Mouse (Mus musculus): ENCODE results near the gene Stk40. TPM values are rescaled to one million over a fixed set of nuclear protein-coding genes. Genes with fewer than 3 reads are reported as not detected.
"Not testable (repeated sequence)": the region's sequence is repeated elsewhere in the genome, so short reads cannot be mapped to it uniquely, and the experiment has no call there.

Stk40 gene
- polyA plus RNA-seq (2017; shearing (Covaris generic)): 10 to 100 TPM; 11.0 to 27.7 (median 16.5) TPM

DNA sequence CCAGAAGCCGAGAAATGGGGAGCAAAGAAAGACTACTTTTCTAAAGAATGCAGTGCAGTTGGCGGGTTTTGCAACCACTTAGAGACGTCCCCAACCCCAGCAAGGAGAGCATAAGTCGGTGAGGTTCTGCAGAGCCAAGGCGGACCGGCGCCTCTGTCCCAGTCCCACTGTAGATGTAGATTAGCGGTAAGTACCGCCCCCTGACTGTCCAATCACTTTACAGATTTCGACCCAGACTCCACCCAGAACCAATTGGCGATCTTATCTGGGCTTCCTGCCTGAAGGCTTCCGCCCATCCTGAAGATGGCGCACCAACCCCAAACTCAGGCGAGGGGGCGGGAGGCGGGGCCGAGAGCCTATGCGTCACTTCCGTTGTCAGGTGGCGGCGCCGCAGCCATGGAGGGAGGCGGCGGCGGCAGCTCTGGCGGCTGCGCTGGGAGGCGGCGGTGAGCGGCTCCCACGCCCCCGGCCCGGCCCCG, at the start of gene Stk40:
TSS of gene Stk40 (plus strand) at position 368 of the 479 bp plus-strand sequence.
- peak; percentile 96 for ATAC-seq

DNA sequence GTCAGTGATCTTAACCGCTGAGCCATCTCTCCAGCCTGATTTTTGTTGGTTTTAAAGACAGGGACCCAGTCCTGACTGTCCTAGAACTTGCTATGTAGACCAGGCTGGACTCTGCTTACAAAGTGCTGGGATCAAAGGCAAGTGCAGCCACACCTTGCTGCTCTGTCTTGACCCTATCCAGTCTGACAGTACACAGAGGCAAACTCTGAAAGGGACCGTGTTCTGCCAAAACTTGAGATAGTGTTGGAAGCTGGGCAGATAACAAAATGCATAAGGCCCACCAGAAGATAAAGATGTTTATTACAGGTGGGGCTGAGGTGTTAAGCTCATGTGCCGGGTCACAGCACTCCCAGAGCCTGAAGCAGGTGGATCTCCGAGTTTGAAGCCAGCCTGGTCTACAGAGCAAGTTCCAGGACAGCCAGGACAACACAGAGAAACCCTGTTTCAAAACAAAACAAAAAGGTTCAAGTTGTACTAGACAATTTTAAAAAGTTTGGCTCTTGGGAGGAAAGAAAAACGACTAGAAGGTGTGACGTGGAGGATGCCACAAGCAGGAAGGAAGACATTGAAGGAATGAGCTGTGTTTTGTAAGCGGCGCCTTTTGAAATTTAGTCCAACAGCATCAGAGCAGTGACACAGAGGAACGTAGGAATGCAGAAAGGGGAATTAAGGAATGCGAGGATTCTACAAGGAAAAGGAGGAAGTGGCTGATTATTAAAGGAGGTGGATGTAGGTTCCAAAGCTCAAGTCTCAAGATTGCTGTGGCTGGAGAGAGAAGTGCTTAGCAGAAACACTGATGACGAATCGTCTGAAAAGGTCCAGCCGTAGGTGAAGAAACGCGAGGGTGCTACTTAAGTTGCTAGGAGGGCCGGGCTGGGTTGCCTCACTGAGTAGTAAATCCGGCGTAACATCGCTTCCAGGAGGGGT, 46.3 kb upstream of the Stk40 start:
- no peak for ATAC-seq

DNA sequence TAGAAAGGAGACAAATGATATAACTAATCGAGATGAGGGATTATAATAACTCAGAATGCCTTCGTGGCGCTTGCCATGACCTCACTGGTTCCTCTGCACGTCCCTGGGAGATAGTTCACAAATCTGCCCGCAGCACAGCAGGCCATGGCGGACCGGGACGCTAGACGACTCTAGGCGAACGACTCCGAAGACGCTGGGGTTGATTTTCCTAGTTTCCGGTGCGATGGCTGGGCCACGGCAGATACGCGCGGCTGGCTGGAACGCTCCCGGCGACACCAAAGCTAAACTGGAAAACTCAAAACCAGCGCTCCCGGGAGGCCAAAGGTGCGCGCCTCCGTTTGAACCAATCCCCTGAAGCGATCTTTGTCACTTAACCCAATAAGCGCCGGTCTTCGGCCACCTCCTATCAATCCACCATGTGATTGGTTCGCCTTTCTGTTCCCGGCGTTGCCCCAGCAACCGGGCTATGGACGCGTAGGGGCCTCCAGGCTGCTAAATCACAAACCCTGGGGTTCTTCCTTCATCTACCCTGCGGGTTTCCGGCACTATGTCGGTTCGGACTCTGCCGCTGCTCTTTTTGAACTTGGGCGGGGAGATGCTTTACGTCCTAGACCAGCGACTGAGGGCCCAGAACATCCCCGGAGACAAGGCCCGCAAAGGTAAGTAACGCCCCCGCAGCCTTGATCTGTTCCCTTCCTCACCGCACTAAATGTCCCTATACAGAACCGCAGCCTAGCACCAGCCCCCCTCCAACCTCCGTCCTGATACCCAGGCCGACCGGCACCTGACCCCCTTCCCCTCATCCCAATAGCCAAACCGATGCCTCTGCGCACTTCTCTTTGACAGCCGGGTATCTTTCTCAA, 45.4 kb upstream of the Stk40 start, which contains the start of gene Oscp1:
TSS of gene Oscp1 (plus strand) at position 432 of the 863 bp plus-strand sequence.
- ATAC-seq: peak; percentile 98

DNA sequence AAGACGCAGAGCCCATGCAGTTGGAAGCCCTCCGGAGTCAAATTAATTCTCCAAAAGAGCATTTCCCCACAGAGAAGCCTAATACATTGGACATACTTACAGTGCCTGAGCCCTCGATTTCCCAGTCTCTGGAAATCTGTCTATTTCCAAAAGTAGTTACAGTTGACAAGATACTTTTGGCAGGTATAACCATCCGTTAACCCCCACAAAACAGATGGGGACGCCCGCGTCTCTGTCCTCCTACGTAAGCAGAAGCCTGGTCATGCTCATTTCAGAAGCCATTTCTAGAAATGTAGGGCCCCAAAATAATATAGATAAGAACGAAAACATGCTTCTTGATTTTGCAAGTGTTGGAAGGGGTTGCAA, 44.8 kb upstream of the Stk40 start:
- ATAC-seq: no peak

DNA sequence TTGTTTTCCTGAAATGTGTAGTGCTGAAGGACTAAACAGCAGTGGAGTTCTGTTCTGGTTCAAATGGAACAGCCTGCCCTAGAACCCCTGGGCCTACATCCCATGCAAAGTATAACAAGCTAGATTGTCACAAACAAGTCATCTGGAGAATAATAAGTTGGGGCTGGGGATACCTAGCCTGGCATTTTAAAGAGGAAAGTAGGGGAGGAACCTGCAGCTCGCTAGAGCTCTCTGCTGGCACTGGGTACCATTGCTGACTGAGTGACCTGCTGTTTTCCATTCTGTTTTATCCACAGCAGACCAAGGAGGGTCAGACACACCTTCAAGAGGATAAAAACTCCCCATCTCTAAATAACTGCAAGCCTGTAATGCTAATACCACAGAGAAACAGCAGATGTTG, 40.9 kb upstream of the Stk40 start:
- no peak for ATAC-seq

DNA sequence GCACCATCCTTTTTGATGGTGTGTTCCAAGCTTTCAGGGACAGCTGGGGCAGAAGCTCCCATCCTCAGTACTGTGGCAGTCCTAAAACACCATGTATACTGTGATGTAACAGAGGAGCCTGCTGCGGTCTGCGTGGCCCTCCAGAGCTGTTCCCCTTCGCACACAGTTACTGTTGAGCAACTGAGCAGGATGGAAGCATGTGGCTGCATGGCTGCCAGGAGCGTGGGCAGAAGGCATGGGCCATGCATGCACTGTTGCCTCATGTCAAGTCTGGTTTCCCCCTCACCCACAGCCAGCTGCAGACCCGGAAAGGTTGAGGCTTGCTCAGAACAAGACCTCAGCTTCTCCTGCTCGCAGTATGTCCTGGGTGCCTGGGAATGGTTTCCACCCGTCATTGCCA, 38.5 kb upstream of the Stk40 start:
- ATAC-seq: no peak

DNA sequence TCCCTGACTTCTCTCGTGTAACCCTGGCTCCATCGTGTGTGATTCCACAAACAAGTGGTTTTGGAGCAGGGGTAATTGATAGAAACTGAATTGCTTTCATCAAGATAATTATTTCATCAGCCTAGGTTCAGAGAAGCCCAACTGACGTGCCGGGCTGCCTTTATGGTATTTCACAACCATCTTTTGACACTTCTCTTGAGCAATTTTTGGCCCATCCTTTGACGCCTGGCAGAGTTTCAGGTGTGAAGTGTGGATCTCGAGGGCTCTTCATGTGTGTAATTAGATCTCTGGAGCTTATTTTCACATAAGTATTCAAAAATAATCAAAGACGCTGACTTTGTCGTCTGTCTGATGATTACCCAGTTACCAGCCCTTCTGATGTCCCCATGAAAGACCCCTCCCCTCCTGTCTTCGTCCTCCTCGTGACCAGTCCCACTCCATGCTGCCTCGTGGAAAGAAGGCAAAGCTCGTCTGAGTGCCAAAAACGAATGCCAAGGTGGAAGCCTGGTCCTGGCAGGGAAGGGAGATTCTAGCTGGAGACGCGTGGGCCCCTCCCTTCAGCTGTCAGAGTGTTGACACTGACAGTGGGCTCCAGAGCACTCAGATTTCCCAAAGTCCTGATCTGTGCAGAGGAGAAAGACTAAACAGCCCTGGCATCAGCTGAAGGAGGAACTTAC, 36.2 kb upstream of the Stk40 start:
- ATAC-seq: no peak

DNA sequence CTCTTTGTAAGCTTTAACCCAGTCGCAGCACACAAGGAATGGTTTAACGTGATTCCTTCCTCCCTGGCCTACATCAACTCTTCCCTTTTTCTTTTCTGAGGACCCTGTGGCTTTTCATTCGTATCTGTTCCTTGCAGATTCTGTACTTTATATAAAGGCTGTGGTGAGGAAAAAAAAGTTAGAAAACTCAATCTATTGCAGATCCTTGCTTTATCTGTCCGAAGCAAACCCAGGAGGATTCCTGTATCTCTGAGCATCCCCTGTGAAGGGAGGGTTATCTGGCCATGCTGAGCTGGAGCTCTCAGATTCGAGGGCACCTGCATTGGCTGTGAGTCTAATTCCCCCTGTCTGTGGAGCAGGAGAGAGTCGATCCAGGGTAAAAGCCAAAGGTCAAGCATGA, 34.9 kb upstream of the Stk40 start:
- no peak for ATAC-seq

DNA sequence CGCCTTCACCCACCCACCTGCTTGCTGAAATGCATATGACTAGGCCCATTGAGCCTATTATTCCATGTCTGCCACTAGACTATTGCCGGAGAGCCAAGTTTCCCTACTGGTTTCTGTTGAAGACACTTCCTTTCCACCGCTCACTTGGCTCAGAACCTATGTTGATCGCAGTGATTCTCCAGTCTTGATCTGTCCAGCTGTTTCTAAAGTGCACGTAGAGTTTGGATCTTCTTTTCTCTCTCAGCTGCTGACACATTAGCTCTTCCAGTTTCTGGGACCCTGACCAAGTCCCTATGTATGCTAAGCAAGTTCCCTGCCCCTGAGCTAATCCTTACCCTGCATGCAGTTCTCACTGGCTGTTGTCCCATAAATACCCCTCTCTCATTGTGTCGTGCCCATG, 25.9 kb upstream of the Stk40 start:
- no peak for ATAC-seq

DNA sequence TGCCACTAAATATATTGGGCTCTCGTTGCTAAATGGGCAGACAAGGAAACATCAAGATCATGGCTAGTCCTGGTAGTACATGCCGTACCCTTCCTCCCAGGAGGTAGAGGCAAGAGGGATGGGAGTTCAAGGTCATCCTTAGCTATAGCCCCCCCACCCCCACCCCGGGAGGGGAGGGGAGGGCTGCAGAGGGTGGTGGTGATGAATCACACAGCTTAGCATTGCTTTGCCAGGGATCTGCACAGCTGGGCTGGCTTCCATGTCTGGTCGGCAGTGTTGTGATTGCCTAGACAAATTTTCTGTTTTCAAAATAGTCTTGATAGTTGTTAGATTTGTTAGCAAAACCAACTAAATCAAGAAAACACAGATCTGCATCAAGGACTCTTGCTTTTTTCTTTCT, 24.5 kb upstream of the Stk40 start:
- ATAC-seq: no peak

DNA sequence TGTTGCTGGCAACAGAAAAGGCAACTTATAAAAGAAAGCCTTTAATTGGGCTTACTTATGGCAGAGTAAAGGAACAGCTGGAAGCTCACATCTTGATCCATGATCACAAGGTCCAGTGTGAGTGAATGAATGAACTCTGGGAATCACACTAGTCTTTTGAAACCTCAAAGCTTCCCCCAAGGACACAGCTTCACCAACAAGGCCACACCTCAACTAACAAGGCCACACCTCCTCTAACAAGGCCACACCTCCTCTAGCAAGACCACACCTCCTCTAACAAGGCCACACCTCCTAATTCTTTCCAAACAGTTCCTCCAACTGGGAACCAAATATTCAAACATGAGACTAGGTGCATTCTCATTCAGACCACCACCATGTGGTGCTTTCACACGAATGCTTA, 22.2 kb upstream of the Stk40 start:
- ATAC-seq: no peak

DNA sequence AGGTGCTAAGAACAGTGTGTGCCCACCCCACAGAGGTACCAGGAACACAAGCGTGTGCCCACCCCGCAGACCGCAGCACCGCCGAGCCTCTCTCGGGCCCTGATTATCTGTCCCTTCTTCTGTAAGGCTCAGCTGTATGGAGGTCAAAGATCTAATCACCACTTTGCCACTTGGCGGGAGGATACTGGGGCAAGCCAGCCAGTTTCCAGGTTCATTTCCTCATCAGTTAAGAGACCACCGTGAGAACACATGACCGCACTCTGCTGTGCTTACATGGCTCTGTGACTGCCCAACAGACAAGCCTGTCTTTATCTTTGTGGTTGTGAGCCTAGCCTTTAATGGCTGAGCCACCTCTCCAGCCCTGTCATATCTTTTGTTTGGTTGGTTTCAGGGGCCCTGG, 20.7 kb upstream of the Stk40 start:
- ATAC-seq: no peak

DNA sequence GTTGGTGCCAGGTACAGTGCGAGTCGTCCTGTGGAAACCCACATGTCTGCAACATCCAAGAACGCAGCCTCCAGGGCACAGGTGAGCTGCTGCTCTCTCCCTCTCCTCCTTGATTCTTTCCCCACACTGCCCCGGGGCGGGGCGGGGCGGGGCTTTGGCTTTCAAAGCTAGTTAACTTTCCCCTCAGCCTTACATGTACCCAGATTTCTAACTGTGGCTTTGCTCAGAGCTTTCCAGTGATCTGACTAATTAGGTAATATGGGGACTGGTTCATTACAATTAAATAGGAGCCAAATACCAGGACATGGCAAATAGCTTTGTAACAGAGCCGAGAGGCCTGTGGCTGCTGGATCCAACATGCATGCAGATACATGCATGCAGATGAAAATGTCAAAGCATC, 19.4 kb upstream of the Stk40 start:
- ATAC-seq: no peak

DNA sequence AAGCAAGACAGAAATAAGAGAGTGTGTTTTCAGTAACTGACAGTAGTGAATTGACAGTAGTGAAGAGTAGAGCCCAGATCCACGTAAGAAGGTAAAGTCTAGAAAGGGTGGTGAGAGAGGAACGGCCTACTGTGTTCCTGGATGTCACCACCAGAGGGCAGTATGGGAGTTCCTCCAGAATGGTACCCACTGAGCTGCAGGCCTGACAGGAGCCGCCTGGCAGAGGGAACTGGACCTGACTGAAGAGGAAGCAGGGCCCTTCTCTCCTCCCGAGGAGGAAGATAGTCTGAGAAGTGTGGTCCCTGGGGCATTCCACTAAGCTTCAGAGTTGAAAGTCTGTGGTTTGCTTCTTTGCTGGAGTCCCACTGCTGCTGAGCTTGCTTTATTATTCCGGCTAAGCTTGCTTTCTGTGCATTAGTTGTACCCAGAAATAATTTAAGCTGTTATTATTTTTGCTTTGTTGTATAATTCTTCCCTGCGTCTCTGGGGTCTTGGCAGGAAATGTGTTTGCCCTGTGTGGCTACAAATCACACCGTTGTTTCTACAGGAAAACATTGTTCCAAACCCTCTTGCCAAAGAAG, 17.7 kb upstream of the Stk40 start:
- ATAC-seq: peak; percentile 83

DNA sequence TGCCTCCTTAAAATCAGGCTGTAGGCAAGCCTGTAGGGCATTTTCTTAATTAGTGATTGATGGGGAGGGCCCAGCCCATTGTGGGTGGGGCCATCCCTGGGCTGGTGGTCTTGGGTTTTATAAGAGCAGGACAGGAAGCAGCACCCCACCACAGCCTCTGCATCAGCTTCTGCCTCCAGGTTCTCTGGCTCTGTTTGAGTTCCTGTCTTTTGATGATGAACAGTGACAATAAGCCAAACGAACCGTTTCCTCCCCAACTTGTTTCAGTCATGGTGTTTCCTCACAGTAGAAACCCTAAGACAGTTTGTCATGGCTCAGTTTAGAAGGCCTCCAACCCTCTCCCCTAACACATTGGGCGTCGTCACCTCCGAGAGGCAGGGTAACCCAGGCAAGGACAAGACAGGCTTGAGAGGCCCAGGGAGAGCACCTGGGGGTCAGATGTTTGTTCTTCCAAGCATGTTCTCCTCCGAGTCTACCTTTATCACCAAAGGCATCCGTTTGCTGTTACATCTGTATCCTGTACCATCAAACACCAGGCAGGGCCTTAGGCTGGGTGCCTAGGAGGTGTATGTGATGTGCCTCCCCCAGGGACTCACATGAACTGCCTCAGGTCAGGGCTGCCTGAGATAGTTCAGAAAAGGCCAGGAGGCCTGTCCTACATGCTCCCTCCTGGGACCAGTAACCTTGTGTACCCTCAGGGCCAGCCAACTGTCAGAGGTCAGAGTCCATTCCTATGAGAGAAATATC, 13.5 kb upstream of the Stk40 start:
- ATAC-seq: peak; percentile 60

DNA sequence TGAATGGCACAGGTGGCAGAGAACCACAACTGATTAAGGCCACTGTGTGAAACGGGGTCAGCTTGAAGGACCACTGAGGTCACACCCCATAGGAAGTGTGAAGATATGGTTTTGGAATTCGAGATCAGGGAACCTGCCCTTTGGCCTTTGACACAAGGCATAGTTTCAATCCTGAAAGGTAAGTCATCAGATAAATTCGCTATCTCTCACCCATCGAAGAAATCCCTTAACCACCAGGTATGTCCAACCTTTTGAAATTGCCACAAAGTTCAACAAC, 13.0 kb upstream of the Stk40 start:
- ATAC-seq: no peak

DNA sequence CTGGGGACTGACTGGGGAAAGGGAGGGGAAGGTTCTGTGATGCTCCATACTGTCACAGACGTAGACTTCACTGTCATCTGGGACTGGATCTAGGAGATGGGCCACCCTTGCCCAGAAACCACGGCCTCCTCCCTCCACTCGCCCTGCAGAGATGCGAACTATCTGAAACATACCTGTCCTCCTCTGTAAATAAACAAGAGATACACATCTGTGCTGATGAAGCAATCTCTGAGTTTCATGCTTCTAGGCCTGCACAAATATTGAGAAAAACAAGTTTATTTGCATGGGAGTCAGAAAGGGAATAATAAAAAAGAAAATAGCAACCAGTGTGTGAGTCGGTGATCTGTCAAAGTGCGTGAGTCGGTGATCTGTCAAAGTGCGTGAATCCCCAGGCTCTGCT, 11.9 kb upstream of the Stk40 start:
- ATAC-seq: no peak

DNA sequence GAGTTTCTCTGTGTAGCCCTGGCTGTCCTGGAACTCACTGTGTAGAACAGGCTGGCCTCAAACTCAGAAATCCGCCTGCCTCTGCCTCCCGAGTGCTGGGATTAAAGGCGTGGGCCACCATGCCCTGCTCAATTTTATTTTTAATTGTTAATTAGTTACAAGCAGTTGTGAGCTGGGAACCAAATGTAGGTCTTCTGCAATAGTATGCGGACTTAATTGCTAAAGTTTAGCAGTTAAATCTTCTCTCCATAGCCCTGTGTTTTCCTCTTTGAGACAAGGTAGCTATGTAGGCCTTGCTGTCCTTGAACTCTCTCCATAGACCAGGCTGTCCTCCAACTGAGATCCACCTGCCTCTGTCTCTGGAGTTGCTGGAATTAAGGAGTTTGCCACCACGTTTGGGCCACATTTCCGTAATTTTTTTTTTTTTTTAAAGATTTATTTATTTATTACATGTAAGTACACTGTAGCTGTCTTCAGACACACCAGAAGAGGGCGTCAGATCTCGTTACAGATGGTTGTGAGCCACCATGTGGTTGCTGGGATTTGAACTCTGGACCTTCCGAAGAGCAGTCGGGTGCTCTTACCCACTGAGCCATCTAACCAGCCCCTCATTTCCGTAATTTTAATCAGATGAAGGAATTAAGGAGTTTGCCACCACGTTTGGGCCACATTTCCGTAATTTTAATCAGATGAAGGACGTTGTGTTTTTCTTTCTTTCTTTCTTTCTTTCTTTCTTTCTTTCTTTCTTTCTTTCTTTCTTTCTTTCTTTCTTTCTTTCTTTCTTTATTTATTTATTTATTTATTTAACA, 7.9 kb upstream of the Stk40 start:
- not testable (repeated sequence) for ATAC-seq

DNA sequence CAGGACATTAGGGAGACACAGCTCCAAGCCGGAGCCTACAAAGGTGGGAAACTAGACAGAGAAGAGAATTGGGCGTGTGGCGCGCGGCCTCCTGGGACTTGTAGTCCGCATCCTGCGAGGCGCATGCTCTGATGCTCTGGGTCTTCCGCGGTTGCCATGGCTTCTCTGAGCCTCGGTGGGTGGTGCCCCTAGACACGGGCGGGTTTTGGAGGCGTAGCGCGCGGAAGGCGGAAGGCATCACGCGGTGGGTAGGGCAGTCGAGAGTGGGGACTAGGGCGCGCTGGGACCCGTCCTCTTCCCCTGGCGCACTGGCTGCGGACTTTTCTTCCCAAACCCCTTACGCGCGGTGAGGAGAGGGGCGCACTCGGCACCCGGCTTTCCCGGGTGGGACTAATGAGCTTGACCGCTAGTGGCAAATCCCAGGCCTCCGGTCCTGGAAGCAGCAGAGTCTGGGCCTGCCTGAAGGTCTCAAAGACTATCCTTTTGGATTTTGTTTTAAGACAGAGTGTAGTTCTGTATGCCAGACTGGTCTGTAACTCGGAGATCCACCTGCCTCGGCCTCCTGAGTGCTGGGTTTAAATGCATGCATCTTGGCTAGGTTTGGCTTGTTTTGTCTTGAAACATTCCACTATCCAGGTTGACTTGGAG, 7.2 kb upstream of the Stk40 start, which contains the start of gene Lsm10:
TSS of gene Lsm10 (plus strand) at position 160 of the 648 bp plus-strand sequence.
- ATAC-seq: peak; percentile 100

DNA sequence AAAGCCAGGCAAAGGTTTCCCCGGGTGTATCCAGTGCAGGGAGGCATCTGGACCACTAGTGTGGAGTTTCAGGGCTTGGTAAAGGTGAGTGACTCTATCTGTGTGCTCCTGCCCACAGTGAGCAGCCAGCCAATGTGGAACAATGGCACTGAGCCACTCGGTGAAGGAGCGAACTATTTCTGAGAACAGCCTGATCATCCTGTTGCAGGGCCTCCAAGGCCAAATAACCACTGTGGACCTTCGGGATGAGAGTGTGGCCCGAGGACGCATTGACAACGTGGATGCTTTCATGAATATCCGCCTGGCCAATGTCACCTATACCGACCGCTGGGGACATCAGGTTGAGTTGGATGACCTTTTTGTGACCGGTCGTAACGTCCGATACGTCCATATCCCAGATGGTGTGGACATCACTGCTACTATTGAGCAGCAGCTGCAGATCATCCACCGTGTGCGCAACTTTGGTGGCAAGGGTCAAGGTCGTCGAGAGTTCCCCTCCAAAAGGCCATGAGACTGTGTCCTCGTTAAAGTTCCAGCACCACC, 6.0 kb upstream of the Stk40 start:
- no peak for ATAC-seq

All from inflammation-experienced regulatory T-cells, adult 6 months (primary cell).